In the genomic region with DNA sequence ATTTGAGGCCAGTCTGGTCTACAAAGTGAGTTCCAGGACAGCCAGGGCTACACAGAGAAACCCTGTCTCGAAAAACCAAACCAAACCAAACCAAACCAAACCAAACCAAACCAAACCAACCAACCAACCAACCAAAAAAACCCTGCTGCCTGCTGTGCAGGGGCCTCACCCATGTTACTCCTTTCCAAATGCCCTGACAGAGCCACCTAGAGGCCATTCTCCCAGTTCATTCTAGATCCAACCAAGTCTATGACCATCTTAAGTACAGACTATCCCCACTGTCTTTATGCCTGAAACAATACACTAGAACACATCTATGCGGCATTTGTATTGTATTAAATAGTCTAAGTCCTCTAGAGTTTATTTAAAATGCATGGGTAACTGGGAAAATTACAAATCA, we compare ENCODE assay signal across 10 mouse cellular contexts. TPM values are rescaled to one million over a fixed set of nuclear protein-coding genes. Genes with fewer than 3 reads are reported as not detected.
"Had no signal": no experiment of that assay in that cellular context is flagged by ENCODE, and none has a peak within 500 bp of the region (broad histone marks: within the 10 kb centered on the region; RNA-seq: fewer than 3 reads in every experiment).

No protein-coding gene starts in this region.

RNA-seq across cellular contexts. Expression of a gene that starts 30.0 kb away (rescaled TPM):
- total RNA-seq: gastrocnemius, adult 18-20 months; gastrocnemius, adult 8-10 months; gastrocnemius, postnatal 14 days; gastrocnemius, postnatal 36 days; left cerebral cortex, adult 18-20 months; left cerebral cortex, postnatal 25 days; left cerebral cortex, postnatal 4 days had no signal
- polyA plus RNA-seq: hindbrain, embryonic 14.5 days; inflammation-experienced regulatory T-cells, adult 6 months; limb, embryonic 13.5 days had no signal
